Mouse (Mus musculus) intestine, embryonic 15.5 days (tissue): Measurements from ENCODE around the gene Irx2. TPM values are rescaled to one million over a fixed set of nuclear protein-coding genes. Genes with fewer than 3 reads are reported as not detected.
A peak's percentile ranks its signal among the peaks of the same experiment; 100 is the strongest.

Experiments
- ATAC-seq: fragments of 200-750 bp; cut with Nextera tagmentation; 2 replicates; pipeline ENCODE4 v1.8.0; 2017; ENCODE audit warnings: moderate TSS enrichment, moderate library complexity
- H3K27ac ChIP-seq: fragments of 300-500 bp; sonication (generic); 2 replicates; pipeline ENCODE4 v1.5.1; 2015; ENCODE audit warnings: mild to moderate bottlenecking, inconsistent platforms
- H3K27me3 ChIP-seq: fragments of 300-500 bp; sonication (generic); replicated peaks from 2 replicates; pipeline ENCODE4 v1.6.1; 2015; ENCODE audit warnings: inconsistent platforms
- H3K36me3 ChIP-seq: fragments of 300-500 bp; sonication (generic); 2 replicates; pipeline ENCODE4 v1.6.1; 2015; ENCODE audit warnings: inconsistent platforms
- H3K4me1 ChIP-seq: fragments of 300-500 bp; sonication (generic); replicated peaks from 2 replicates; pipeline ENCODE4 v1.6.1; 2015; ENCODE audit warnings: inconsistent platforms
- H3K4me2 ChIP-seq: fragments of 300-500 bp; sonication (generic); replicated peaks from 2 replicates; pipeline ENCODE4 v1.6.1; 2015; ENCODE audit warnings: mild to moderate bottlenecking, inconsistent platforms
- H3K4me3 ChIP-seq: fragments of 300-500 bp; sonication (generic); replicated peaks from 2 replicates; pipeline ENCODE4 v1.5.1; 2015; ENCODE audit warnings: inconsistent platforms
- H3K9ac ChIP-seq: fragments of 300-500 bp; sonication (generic); 2 replicates; pipeline ENCODE4 v1.6.1; 2015; ENCODE audit warnings: inconsistent platforms
- H3K9me3 ChIP-seq: fragments of 300-500 bp; sonication (generic); 2 replicates; pipeline ENCODE4 v1.6.1; 2016; ENCODE audit warnings: inconsistent platforms
- WGBS: fragments of 180-500 bp; shearing (Covaris S2); methylation state at CpG from one replicate; pipeline ENCODE4 v1.1.7; 2015; 5-methylcytosine and 5-hydroxymethylcytosine counted together
- polyA plus RNA-seq: library from polyadenylated mRNA; unstranded; fragments of >200 nt; fragmentation: Nextera tagmentation; extraction: Ambion mirVana; gene quantifications from 2 replicates; pipeline ENCODE4 v1.2.1, GENCODE M21; 2015

Gene Irx2
- polyA plus RNA-seq, 1 experiment from 2014 or later: 0.25 TPM

GRCm38 (mm10) chr13:72627391-72628321, 964 bp upstream of the Irx2 start:
- H3K36me3 ChIP-seq: no peaks in the 10 kb centered on the region

GRCm38 (mm10) chr13:72628935-72629631, 463 bp downstream of the Irx2 start:
- Histone ChIP-seq H3K9ac (peak overlapping the region; percentile 31; the same call in 1 of the 2 replicates), H3K27ac (no peak overlapping the region)
- 1% methylated on average over 88 of the region's 88 CpGs for WGBS

More at GRCm38 (mm10) chr13:72627391-72628321, 964 bp upstream of the Irx2 start:
- Histone ChIP-seq H3K27ac (no peak overlapping the region), H3K4me3 (peak overlapping the region; percentile 53), H3K27me3 (peaks cover 93% of the 10 kb centered on the region), H3K9me3 (no peaks in the 10 kb centered on the region), H3K9ac (0 out of 2 replicates have a peak overlapping the region, but pooled peaks have one; percentile 20), H3K4me2 (peak overlapping the region; percentile 98), H3K4me1 (peaks cover 26% of the 10 kb centered on the region)
- ATAC-seq: no peak; the same call in 1 of the 2 replicates
- 1% methylated on average over 42 of the region's 42 CpGs for WGBS

DNA sequence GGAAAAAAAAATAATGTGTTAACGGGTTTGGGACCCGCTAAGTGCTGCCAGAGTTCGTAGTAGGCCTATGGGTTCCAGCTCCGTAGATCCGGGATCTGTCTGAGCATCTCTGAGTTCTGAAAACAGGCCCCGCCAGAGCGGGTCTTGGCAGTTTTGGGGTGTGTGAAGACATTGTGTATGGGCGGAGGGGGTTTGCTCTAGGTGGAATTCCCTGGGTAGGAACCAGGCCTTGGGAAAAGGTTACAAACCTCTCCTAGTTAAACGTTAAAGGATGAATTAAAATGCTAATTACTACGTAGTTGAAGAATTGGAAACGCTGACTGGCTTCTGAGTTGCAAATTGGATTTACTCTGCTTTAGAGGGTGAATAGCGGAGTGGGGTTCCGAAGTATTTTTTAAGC, 1.2 kb downstream of the Irx2 start:
- Histone ChIP-seq H3K9me3 (no peaks in the 10 kb centered on the region), H3K27me3 (peaks cover 89% of the 10 kb centered on the region), H3K4me3 (no peak overlapping the region), H3K9ac (no peak overlapping the region), H3K4me1 (peaks cover 20% of the 10 kb centered on the region), H3K27ac (no peak overlapping the region), H3K36me3 (no peaks in the 10 kb centered on the region), H3K4me2 (no peak overlapping the region)
- no peak for ATAC-seq
- 5% methylated on average over 13 of the region's 13 CpGs for WGBS

More at GRCm38 (mm10) chr13:72628935-72629631, 463 bp downstream of the Irx2 start:
- ATAC-seq: peak; percentile 42
- Histone ChIP-seq H3K4me1 (peaks cover 26% of the 10 kb centered on the region), H3K36me3 (no peaks in the 10 kb centered on the region), H3K4me3 (peak overlapping the region; percentile 53), H3K9me3 (no peaks in the 10 kb centered on the region), H3K4me2 (peak overlapping the region; percentile 98), H3K27me3 (peaks cover 89% of the 10 kb centered on the region)

DNA sequence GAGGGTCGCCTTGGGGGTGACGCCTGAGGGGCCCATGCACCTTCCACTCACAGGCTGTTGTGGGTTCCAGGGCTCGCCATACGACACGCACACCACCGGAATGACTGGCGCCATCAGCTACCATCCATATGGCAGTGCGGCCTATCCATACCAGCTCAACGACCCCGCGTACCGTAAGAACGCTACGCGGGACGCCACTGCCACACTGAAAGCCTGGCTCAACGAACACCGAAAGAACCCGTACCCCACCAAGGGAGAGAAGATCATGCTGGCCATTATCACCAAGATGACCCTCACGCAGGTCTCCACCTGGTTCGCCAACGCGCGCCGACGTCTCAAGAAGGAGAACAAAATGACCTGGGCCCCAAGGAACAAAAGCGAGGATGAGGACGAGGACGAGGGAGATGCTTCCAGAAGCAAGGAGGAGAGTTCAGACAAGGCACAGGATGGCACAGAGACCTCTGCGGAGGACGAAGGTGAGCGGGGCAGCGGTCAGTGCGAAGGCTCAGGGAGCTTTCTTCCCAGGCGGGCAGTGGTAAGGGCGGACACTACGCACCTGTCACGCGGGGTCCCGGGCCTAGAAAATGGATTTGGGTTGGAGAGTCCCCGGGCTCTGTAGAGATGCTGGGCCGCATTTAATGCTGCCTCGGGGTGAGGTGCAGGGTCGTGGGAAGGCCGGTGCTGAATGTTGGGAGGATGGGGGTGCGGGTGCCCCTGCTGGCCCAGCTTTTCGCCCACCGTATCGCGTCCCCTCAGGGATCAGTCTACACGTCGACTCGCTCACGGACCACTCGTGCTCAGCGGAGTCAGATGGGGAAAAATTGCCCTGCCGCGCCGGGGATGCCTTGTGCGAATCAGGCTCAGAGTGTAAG, 2.1 kb downstream of the Irx2 start:
- Histone ChIP-seq H3K4me2 (peak overlapping the region; percentile 37; the same call in 1 of the 2 replicates), H3K27ac (no peak overlapping the region), H3K9ac (no peak overlapping the region), H3K4me3 (peak overlapping the region; percentile 14), H3K4me1 (peaks cover 20% of the 10 kb centered on the region), H3K9me3 (no peaks in the 10 kb centered on the region), H3K27me3 (peaks cover 91% of the 10 kb centered on the region), H3K36me3 (no peaks in the 10 kb centered on the region)
- 9% methylated on average over 60 of the region's 60 CpGs for WGBS
- ATAC-seq: no peak

DNA sequence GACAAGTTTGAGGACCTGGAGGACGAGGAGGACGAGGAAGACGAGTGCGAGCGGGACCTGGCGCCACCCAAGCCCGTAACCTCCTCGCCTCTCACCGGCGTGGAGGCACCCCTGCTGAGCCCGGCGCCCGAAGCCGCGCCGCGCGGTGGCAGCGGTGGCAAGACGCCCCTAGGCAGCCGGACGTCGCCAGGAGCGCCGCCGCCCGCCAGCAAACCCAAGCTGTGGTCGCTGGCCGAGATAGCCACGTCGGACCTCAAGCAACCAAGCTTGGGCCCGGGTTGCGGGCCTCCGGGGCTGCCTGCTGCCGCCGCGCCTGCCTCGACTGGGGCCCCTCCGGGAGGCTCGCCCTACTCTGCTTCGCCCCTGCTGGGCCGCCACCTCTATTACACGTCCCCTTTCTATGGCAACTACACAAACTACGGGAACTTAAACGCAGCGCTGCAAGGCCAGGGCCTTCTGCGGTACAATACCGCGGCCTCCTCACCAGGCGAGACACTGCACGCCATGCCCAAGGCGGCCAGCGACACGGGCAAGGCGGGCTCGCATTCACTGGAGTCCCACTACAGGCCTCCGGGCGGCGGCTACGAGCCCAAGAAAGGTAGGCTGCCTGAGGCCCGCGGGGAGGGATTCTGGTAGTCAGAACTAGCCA, 2.9 kb downstream of the Irx2 start:
- ATAC-seq: no peak
- H3K36me3 ChIP-seq: no peaks in the 10 kb centered on the region
- H3K4me2 ChIP-seq: peak overlapping the region; percentile 37; the same call in 1 of the 2 replicates
- no peaks in the 10 kb centered on the region for H3K9me3 ChIP-seq
- H3K27ac ChIP-seq: no peak overlapping the region
- peaks cover 89% of the 10 kb centered on the region for H3K27me3 ChIP-seq
- H3K4me1 ChIP-seq: peaks cover 20% of the 10 kb centered on the region
- no peak overlapping the region for H3K9ac ChIP-seq
- peak overlapping the region; percentile 14 for H3K4me3 ChIP-seq
- 2% methylated on average over 62 of the region's 62 CpGs for WGBS

DNA sequence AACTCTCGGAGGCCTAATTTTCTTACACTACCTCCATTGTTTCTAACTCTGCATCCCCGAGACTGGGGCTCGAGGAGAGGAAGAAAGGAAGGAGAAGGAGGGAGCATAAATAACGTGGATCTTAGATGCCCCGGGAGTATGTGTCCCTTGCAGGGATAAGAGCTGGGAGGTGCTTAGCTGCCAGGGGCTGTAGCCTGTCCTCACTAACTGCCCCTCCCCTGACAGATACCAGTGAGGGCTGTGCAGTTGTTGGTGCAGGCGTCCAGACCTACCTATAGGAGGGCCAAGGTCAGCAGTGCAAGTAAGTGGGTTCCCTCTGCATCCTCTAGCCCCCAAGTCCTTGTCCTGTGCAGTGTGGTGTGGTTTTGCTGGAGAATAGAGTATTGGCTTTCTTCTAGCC, 3.7 kb downstream of the Irx2 start:
- H3K9ac ChIP-seq: no peak overlapping the region
- peaks cover 20% of the 10 kb centered on the region for H3K4me1 ChIP-seq
- H3K36me3 ChIP-seq: no peaks in the 10 kb centered on the region
- no peak for ATAC-seq
- H3K4me3 ChIP-seq: no peak overlapping the region
- H3K9me3 ChIP-seq: no peaks in the 10 kb centered on the region
- H3K4me2 ChIP-seq: no peak overlapping the region
- peaks cover 89% of the 10 kb centered on the region for H3K27me3 ChIP-seq
- H3K27ac ChIP-seq: no peak overlapping the region
- WGBS: 17% methylated on average over 6 of the region's 6 CpGs

- WGBS: 33% methylated on average over 2 of the region's 2 CpGs
- no peak for ATAC-seq
- H3K36me3 ChIP-seq: no peaks in the 10 kb centered on the region
- H3K9me3 ChIP-seq: no peaks in the 10 kb centered on the region
- H3K27ac ChIP-seq: no peak overlapping the region
- H3K27me3 ChIP-seq: peaks cover 89% of the 10 kb centered on the region
- H3K4me2 ChIP-seq: no peak overlapping the region
- peaks cover 18% of the 10 kb centered on the region for H3K4me1 ChIP-seq
- no peak overlapping the region for H3K9ac ChIP-seq
- no peak overlapping the region for H3K4me3 ChIP-seq
Measured at GRCm38 (mm10) chr13:72633097-72633496, 4.5 kb downstream of the Irx2 start.

DNA sequence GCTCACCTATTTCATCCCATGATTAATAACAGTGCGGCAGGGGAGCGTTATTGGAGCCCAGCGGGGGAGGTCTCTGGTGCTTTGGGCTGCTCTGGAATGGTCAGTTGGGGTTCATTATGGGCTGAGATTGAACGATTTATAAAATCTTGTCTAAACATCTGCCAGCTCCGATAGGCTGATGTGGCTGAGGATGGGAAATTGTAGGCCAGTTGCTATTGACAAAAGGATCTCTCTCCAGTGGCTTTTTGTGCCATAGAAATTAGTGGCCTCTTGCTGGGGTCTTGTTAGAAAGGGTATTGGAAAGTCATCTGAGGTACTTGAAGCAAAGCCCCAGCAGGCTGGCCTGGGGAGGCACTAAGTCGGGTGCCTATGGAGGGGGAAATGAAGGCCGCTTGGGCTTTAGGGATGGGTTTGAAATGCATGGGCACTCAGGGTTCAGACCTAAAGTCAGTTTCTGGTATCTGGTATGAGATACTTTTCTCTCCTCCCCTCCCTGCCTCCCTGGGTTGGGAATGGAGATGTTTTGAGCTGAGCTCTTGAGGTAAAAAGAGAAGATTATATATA, 6.2 kb downstream of the Irx2 start:
- no peaks in the 10 kb centered on the region for H3K9me3 ChIP-seq
- no peaks in the 10 kb centered on the region for H3K36me3 ChIP-seq
- H3K27ac ChIP-seq: no peak overlapping the region
- H3K4me3 ChIP-seq: no peak overlapping the region
- WGBS: 27% methylated on average over 7 of the region's 7 CpGs
- no peak overlapping the region for H3K9ac ChIP-seq
- peaks cover 90% of the 10 kb centered on the region for H3K27me3 ChIP-seq
- no peak for ATAC-seq
- no peak overlapping the region for H3K4me2 ChIP-seq
- H3K4me1 ChIP-seq: peaks cover 13% of the 10 kb centered on the region

GRCm38 (mm10) chr13:72636331-72636851, 7.8 kb downstream of the Irx2 start:
- peaks cover 13% of the 10 kb centered on the region for H3K4me1 ChIP-seq
- ATAC-seq: no peak
- H3K4me3 ChIP-seq: no peak overlapping the region
- H3K4me2 ChIP-seq: no peak overlapping the region
- 4% methylated on average over 20 of the region's 20 CpGs for WGBS
- H3K36me3 ChIP-seq: no peaks in the 10 kb centered on the region
- no peak overlapping the region for H3K27ac ChIP-seq
- H3K9me3 ChIP-seq: no peaks in the 10 kb centered on the region
- H3K27me3 ChIP-seq: peaks cover 90% of the 10 kb centered on the region
- H3K9ac ChIP-seq: no peak overlapping the region

DNA sequence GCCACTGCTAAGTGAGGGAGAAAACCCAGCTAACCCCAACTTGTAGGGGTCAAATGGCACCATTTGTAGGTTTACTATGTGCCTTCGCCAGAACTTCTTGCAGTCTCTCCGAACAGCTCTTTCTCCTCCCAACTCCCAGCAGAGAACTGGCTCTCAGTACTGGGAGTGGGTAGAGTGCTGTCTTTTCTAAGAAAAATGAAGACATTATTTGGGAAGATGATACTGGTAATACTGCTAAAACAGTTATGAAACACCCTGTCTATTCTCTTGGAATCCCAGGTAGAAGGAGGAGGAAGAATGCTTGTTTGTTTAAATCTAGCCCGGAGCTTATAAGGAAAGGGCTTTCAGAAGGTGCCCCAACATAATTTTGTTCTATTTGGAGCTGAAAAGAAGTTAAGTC, 8.9 kb downstream of the Irx2 start:
- 19% methylated on average over 3 of the region's 3 CpGs for WGBS
- H3K4me3 ChIP-seq: no peak overlapping the region
- peaks cover 87% of the 10 kb centered on the region for H3K27me3 ChIP-seq
- no peak for ATAC-seq
- H3K9ac ChIP-seq: no peak overlapping the region
- peaks cover 11% of the 10 kb centered on the region for H3K4me1 ChIP-seq
- H3K36me3 ChIP-seq: no peaks in the 10 kb centered on the region
- no peak overlapping the region for H3K27ac ChIP-seq
- H3K4me2 ChIP-seq: no peak overlapping the region
- no peaks in the 10 kb centered on the region for H3K9me3 ChIP-seq
